Mouse (Mus musculus) cerebellum, adult 11 months (tissue): Measurements from ENCODE around the gene Ptma.
"Not testable (repeated sequence)": the region's sequence is repeated elsewhere in the genome, so short reads cannot be mapped to it uniquely, and the experiment has no call there.

Source experiments
- DNase-seq: peaks from one replicate; pipeline ENCODE4 v3.0.0; 2022

Ptma gene

GRCm38 (mm10) chr1:86522286-86522871, 4.1 kb upstream of the Ptma start:
- no peak for DNase-seq

- peak; percentile 34 for DNase-seq
These were observed 2.5 kb upstream of the Ptma start for GRCm38 (mm10) chr1:86523776-86524618.

- peak; percentile 100 for DNase-seq
These were observed 1.7 kb upstream of the Ptma start for GRCm38 (mm10) chr1:86524619-86525498.

- DNase-seq: no peak
These were observed 919 bp upstream of the Ptma start for GRCm38 (mm10) chr1:86525499-86526115.

- peak; percentile 73 for DNase-seq
These were observed 468 bp downstream of the Ptma start for GRCm38 (mm10) chr1:86526789-86527598.

GRCm38 (mm10) chr1:86527599-86528486, 1.3 kb downstream of the Ptma start:
- peak; percentile 94 for DNase-seq

GRCm38 (mm10) chr1:86528571-86529180, 2.1 kb downstream of the Ptma start:
- DNase-seq: peak; percentile 76

- no peak for DNase-seq
These were observed 3.1 kb downstream of the Ptma start for GRCm38 (mm10) chr1:86529590-86529989.

GRCm38 (mm10) chr1:86530871-86531546, 4.5 kb downstream of the Ptma start:
- no peak for DNase-seq

GRCm38 (mm10) chr1:86531547-86532321, 5.2 kb downstream of the Ptma start:
- DNase-seq: no peak

- peak; percentile 93 for DNase-seq
These were observed 6.0 kb downstream of the Ptma start for GRCm38 (mm10) chr1:86532362-86533051.

- no peak for DNase-seq
These were observed 7.0 kb downstream of the Ptma start for GRCm38 (mm10) chr1:86533411-86534130.

- DNase-seq: no peak
These were observed 11.9 kb downstream of the Ptma start for GRCm38 (mm10) chr1:86538383-86538782.

GRCm38 (mm10) chr1:86539583-86539982, 13.1 kb downstream of the Ptma start:
- DNase-seq: not testable (repeated sequence)

- DNase-seq: no peak
These were observed 16.1 kb downstream of the Ptma start for GRCm38 (mm10) chr1:86542584-86542983.

- DNase-seq: no peak
These were observed 20.3 kb downstream of the Ptma start for GRCm38 (mm10) chr1:86546797-86547196.

GRCm38 (mm10) chr1:86551299-86551698, 24.8 kb downstream of the Ptma start:
- no peak for DNase-seq

GRCm38 (mm10) chr1:86551877-86552276, 25.4 kb downstream of the Ptma start:
- DNase-seq: no peak
